Mouse (Mus musculus) midbrain, postnatal 0 days (tissue): ENCODE data around the gene Cyb5r2. TPM values are rescaled to one million over a fixed set of nuclear protein-coding genes. Genes with fewer than 3 reads are reported as not detected.

Experiments
- ATAC-seq: fragments of 200-750 bp; cut with Nextera tagmentation; 2 replicates; pipeline ENCODE4 v1.8.0; 2017; ENCODE audit warnings: moderate number of reproducible peaks, mild to moderate bottlenecking, moderate TSS enrichment, moderate library complexity; ENCODE audit not compliant: low FRiP score
- DNase-seq: peaks from one replicate; pipeline ENCODE4 v3.0.0-alpha.2; 2015; ENCODE audit warnings: low spot score
- H3K27ac ChIP-seq: fragments of 300-500 bp; sonication (generic); 2 replicates; pipeline ENCODE4 v1.5.1; 2014; ENCODE audit warnings: low read depth, mild to moderate bottlenecking, low read length, mixed read lengths
- H3K27me3 ChIP-seq: fragments of 300-500 bp; sonication (generic); 2 replicates; pipeline ENCODE4 v1.6.1; 2014; ENCODE audit warnings: low read length, control low read depth, mixed read lengths; ENCODE audit not compliant: insufficient read depth
- H3K36me3 ChIP-seq: fragments of 300-500 bp; sonication (generic); 2 replicates; pipeline ENCODE4 v1.6.1; 2014; ENCODE audit warnings: low read length, control low read depth, mixed read lengths; ENCODE audit not compliant: insufficient read depth
- H3K4me1 ChIP-seq: fragments of 300-500 bp; sonication (generic); 2 replicates; pipeline ENCODE4 v1.6.1; 2014; ENCODE audit warnings: mild to moderate bottlenecking, control low read depth, antibody characterized with exemption, low read length, mixed read lengths; ENCODE audit not compliant: insufficient read depth
- H3K4me2 ChIP-seq: fragments of 300-500 bp; sonication (generic); 2 replicates; pipeline ENCODE4 v1.6.1; 2014; ENCODE audit warnings: low read depth, mild to moderate bottlenecking, low read length, mixed read lengths; ENCODE audit not compliant: poor library complexity, severe bottlenecking
- H3K4me3 ChIP-seq: fragments of 300-500 bp; sonication (generic); 2 replicates; pipeline ENCODE4 v1.5.1; 2014; ENCODE audit warnings: low read depth, mild to moderate bottlenecking, low read length, moderate library complexity
- H3K9ac ChIP-seq: fragments of 300-500 bp; sonication (generic); replicated peaks from 2 replicates; pipeline ENCODE4 v1.6.1; 2014; ENCODE audit warnings: mild to moderate bottlenecking, low read length, moderate library complexity, mixed read lengths; ENCODE audit not compliant: poor library complexity, severe bottlenecking
- H3K9me3 ChIP-seq: fragments of 300-500 bp; sonication (generic); 2 replicates; pipeline ENCODE4 v1.6.1; 2016; ENCODE audit warnings: low read length, control low read depth
- CTCF ChIP-seq: IDR thresholded peaks from 2 replicates; pipeline ENCODE4 v1.5.1; 2016; ENCODE audit warnings: antibody characterized with exemption, mild to moderate bottlenecking
- WGBS: fragments of 180-500 bp; shearing (Covaris S2); extraction: QIAGEN DNeasy Blood & Tissue Kit; methylation state at CpG from one replicate; pipeline ENCODE4 v1.1.7; 2014; 5-methylcytosine and 5-hydroxymethylcytosine counted together
- polyA plus RNA-seq: library from polyadenylated mRNA; unstranded; fragments of >200 nt; fragmentation: Nextera tagmentation; extraction: Ambion mirVana; gene quantifications from 2 replicates; pipeline ENCODE4 v1.2.1, GENCODE M21; 2015
- total RNA-seq: library from RNA; depleted of rRNA; stranded (reverse); fragments of >200 nt; gene quantifications from 2 replicates; pipeline ENCODE4 v1.2.3, GENCODE M21; 2014; rRNA removed

Gene Cyb5r2
- not detected in 2 replicates for total RNA-seq
- polyA plus RNA-seq, result 0.47 and 0.60 TPM in 2 replicates

DNA sequence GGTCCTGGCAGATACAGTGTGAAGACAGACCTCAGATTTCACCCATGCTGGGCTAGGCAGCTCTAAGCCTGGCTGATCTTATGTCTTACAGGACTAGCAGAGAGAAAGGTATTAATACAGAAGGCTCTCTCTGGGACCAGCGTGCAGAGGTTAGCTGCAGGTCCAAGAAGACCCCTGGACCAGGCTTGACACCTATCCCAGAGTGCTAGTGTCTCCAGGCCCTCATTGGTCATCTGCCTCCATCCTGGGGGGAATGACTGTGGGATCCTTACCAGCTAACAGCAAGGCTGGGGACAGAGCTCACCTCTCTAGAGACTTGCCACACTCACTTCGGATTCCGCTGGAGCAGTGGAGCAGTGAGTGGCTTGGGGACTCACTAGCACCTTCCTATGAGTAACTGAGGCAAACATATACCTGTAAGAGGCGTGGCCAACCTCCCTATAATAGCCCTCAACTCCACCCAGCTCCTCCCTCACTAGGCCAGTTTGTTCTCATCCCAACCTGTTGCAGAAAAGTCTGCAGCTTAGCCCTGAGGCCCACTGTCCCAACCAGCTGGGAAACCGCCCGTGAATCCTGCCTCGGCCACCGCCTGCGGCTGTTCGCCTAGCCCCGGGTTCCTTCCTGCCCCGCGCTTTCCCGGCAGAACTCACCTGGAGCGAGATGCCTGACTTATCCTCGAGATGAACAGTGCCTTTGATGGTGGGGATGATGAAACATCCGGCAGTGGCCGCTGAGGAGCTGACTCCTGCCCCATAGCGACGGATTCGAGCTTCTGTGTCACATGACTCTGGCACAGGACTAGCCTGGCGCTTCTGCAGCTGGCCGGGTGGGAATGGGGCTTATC, at the start of gene Cyb5r2:
Gene Cyb5r2, minus strand, starts transcription at position 725 of the 844 bp plus-strand sequence.
- no peaks in the 10 kb centered on the region for H3K36me3 ChIP-seq
- peak; percentile 55 for DNase-seq
- H3K4me1 ChIP-seq, result no peaks in the 10 kb centered on the region
- H3K4me3 ChIP-seq, result peak within 1 kb of the TSS; percentile 32
- no peaks in the 10 kb centered on the region for H3K9me3 ChIP-seq
- WGBS, result 10% methylated on average over 23 of the region's 23 CpGs
- peak; percentile 76 for ATAC-seq
- peak; percentile 43; the same call in 1 of the 2 replicates for TF ChIP-seq CTCF
- no peaks in the 10 kb centered on the region for H3K27me3 ChIP-seq
- H3K27ac ChIP-seq, result no peak within 1 kb of the TSS
- peak within 1 kb of the TSS; percentile 59 for H3K4me2 ChIP-seq
- H3K9ac ChIP-seq, result peak within 1 kb of the TSS; percentile 46

DNA sequence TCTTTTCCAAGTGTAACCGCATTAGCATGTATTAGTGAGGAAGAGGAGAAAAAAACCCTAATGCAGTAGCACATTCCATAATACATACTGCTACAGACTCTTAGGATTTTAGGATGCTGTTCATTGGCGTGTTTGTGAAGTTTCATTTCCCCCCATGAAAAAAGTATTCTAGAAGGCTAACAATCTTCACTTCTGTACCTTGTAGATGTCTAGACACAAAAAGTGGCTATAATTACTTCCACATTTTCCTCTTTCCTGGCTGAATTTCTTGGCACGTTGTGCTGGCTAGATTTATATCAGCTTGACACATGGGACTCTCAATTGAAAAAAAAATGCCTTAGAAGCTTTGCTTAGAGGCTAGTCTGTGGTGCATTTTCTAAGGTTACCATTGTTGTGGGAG, 44.3 kb upstream of the Cyb5r2 start:
- no peaks in the 10 kb centered on the region for H3K27me3 ChIP-seq
- no peak for TF ChIP-seq CTCF

DNA sequence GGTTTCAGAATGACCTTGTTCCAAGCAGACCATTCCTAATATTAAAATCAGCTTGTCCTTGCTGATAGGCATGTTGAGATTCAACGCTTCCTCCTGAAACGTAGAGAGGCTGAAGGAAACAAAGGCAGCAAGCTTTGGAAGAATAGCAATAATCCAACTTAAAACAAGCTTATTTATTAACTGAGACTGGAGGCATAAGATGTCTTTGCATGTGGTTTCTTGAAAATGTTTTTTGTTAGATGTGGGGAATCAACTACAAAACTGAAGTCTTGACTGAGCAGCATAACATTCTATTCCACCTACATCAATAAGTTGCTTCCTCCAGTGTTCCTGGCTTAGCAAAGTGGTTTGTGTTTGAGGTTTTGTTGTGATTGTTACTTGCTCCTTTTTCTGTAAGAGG, 43.3 kb upstream of the Cyb5r2 start, which contains the start of gene Ovch2:
Gene Ovch2, minus strand, starts transcription at position 101 of the 400 bp plus-strand sequence.
- H3K9ac ChIP-seq, result no peak within 1 kb of the TSS
- no peak within 1 kb of the TSS for H3K4me3 ChIP-seq
- H3K27ac ChIP-seq, result no peak within 1 kb of the TSS
- no peaks in the 10 kb centered on the region for H3K27me3 ChIP-seq
- ATAC-seq, result no peak
- no peaks in the 10 kb centered on the region for H3K9me3 ChIP-seq
- no peaks in the 10 kb centered on the region for H3K4me1 ChIP-seq
- no peak for TF ChIP-seq CTCF
- H3K36me3 ChIP-seq, result no peaks in the 10 kb centered on the region
- 79% methylated on average over 2 of the region's 2 CpGs for whole genome bisulfite sequencing
- DNase-seq, result no peak
- H3K4me2 ChIP-seq, result no peak within 1 kb of the TSS

More for the DNA sequence above, 44.3 kb upstream of the Cyb5r2 start:
- WGBS, result 79% methylated on average over 3 of the region's 3 CpGs
- H3K9me3 ChIP-seq, result no peaks in the 10 kb centered on the region
- no peak overlapping the region for H3K4me3 ChIP-seq
- no peak overlapping the region for H3K4me2 ChIP-seq
- DNase-seq (no peak), ATAC-seq (no peak)
- no peak overlapping the region for H3K27ac ChIP-seq
- no peak overlapping the region for H3K9ac ChIP-seq
- H3K36me3 ChIP-seq, result no peaks in the 10 kb centered on the region
- H3K4me1 ChIP-seq, result no peaks in the 10 kb centered on the region

GRCm38 (mm10) chr7:107796500-107796899, 38.7 kb upstream of the Cyb5r2 start:
- no peak for TF ChIP-seq CTCF
- Histone ChIP-seq H3K36me3 (no peaks in the 10 kb centered on the region), H3K4me3 (no peak overlapping the region), H3K4me1 (no peaks in the 10 kb centered on the region), H3K9me3 (no peaks in the 10 kb centered on the region), H3K9ac (no peak overlapping the region), H3K27ac (no peak overlapping the region), H3K27me3 (no peaks in the 10 kb centered on the region), H3K4me2 (no peak overlapping the region)
- 84% methylated on average over 2 of the region's 2 CpGs for WGBS
- DNase-seq, result no peak
- ATAC-seq, result no peak

GRCm38 (mm10) chr7:107787977-107788620, 30.3 kb upstream of the Cyb5r2 start:
- Histone ChIP-seq H3K4me2 (no peak overlapping the region), H3K4me3 (no peak overlapping the region), H3K36me3 (no peaks in the 10 kb centered on the region), H3K9ac (no peak overlapping the region), H3K27ac (no peak overlapping the region), H3K9me3 (no peaks in the 10 kb centered on the region), H3K27me3 (no peaks in the 10 kb centered on the region), H3K4me1 (no peaks in the 10 kb centered on the region)
- TF ChIP-seq CTCF, result peak; percentile 87
- ATAC-seq, result 0 out of 2 replicates have a peak, but pooled peaks have one; percentile 27
- DNase-seq, result peak; percentile 53
- 62% methylated on average over 3 of the region's 3 CpGs for WGBS

DNA sequence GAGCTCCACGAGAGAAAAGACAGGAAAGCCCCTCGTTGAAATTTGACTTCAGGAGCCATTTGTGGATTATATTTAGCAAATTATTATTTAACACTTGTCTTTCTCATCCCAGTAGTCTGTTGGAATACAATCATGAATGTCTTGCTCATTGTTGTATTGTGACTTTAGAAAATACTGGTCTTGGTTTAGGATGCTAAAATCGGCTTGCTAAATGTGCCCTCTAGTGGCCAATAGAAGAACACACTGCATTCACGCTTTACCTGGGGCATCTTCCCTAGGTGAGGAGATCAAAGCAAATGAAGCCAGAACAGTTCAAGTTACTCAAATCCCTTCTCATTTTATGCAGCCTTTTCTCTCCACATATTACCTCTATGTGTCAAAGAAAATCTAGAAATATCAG, 21.8 kb upstream of the Cyb5r2 start:
- Histone ChIP-seq H3K27me3 (no peaks in the 10 kb centered on the region), H3K4me1 (no peaks in the 10 kb centered on the region), H3K9ac (no peak overlapping the region), H3K27ac (no peak overlapping the region), H3K4me2 (no peak overlapping the region), H3K36me3 (no peaks in the 10 kb centered on the region), H3K4me3 (no peak overlapping the region), H3K9me3 (no peaks in the 10 kb centered on the region)
- peak; percentile 88 for TF ChIP-seq CTCF
- DNase-seq (peak; percentile 41), ATAC-seq (no peak)
- WGBS, result 47% methylated on average over 4 of the region's 4 CpGs
